Mouse (Mus musculus) ovary, adult 18-20 months (tissue): ENCODE results near the gene Ppp2r1b.

Experiments used
- DNase-seq: peaks from one replicate; pipeline ENCODE4 v3.0.0; 2022; ENCODE audit warnings: low spot score, mixed read lengths

Gene Ppp2r1b

GRCm38 (mm10) chr9:50836097-50836496, 9.0 kb upstream of the Ppp2r1b start:
- no peak for DNase-seq

GRCm38 (mm10) chr9:50841079-50841789, 3.9 kb upstream of the Ppp2r1b start:
- DNase-seq = peak; percentile 12

GRCm38 (mm10) chr9:50845547-50845946, 446 bp downstream of the Ppp2r1b start:
- no peak for DNase-seq

GRCm38 (mm10) chr9:50847133-50847532, 2.0 kb downstream of the Ppp2r1b start:
- DNase-seq = no peak

GRCm38 (mm10) chr9:50847606-50848368, 2.7 kb downstream of the Ppp2r1b start:
- no peak for DNase-seq

GRCm38 (mm10) chr9:50848821-50849220, 3.7 kb downstream of the Ppp2r1b start:
- no peak for DNase-seq

GRCm38 (mm10) chr9:50849249-50849648, 4.1 kb downstream of the Ppp2r1b start:
- DNase-seq = peak; percentile 59

- DNase-seq = no peak
These were observed 4.7 kb downstream of the Ppp2r1b start for GRCm38 (mm10) chr9:50849755-50850154.

GRCm38 (mm10) chr9:50850271-50850670, 5.2 kb downstream of the Ppp2r1b start:
- no peak for DNase-seq

- DNase-seq = no peak
These were observed 5.6 kb downstream of the Ppp2r1b start for GRCm38 (mm10) chr9:50850713-50851112.

- DNase-seq = no peak
These were observed 7.7 kb downstream of the Ppp2r1b start for GRCm38 (mm10) chr9:50852634-50853349.

GRCm38 (mm10) chr9:50854376-50854775, 9.3 kb downstream of the Ppp2r1b start:
- DNase-seq = no peak

GRCm38 (mm10) chr9:50855133-50855766, 10.1 kb downstream of the Ppp2r1b start:
- DNase-seq = no peak

GRCm38 (mm10) chr9:50855780-50856179, 10.7 kb downstream of the Ppp2r1b start:
- no peak for DNase-seq

- peak; percentile 88 for DNase-seq
These were observed 11.4 kb downstream of the Ppp2r1b start for GRCm38 (mm10) chr9:50856341-50857081.

GRCm38 (mm10) chr9:50857082-50857641, 12.1 kb downstream of the Ppp2r1b start:
- DNase-seq = peak; percentile 18

GRCm38 (mm10) chr9:50858681-50859080, 13.6 kb downstream of the Ppp2r1b start:
- DNase-seq = no peak

- DNase-seq = no peak
These were observed 16.2 kb downstream of the Ppp2r1b start for GRCm38 (mm10) chr9:50861119-50861839.

- no peak for DNase-seq
These were observed 18.7 kb downstream of the Ppp2r1b start for GRCm38 (mm10) chr9:50863824-50864223.

GRCm38 (mm10) chr9:50864877-50865276, 19.8 kb downstream of the Ppp2r1b start:
- DNase-seq = no peak

GRCm38 (mm10) chr9:50865803-50866202, 20.7 kb downstream of the Ppp2r1b start:
- no peak for DNase-seq
